Mouse (Mus musculus): Measurements from ENCODE around the gene Klra1. TPM values are rescaled to one million over a fixed set of nuclear protein-coding genes. Genes with fewer than 3 reads are reported as not detected.

Klra1 gene
- not detected for total RNA-seq (2023)

DNA sequence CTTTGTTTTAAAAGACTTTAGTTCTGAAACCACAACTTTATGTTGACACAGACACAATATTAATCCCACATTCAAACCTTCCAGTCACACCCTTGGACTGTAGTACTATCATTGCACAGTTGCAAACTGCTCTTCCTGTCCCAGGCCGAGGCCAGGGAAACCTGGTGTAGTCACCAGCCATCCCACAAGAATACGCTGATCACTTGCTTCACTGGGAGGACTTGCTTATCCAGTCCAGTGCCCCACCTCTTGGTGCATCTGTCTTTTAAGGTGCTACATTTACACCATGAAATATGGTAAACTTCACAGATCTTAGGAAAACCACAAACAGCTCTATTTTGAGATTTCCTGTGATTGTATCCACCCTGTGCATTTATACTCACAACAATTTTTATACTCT is at the start of gene Klra1:
Gene Klra1 (minus strand): TSS at position 125 of the 400 bp plus-strand sequence.

DNA sequence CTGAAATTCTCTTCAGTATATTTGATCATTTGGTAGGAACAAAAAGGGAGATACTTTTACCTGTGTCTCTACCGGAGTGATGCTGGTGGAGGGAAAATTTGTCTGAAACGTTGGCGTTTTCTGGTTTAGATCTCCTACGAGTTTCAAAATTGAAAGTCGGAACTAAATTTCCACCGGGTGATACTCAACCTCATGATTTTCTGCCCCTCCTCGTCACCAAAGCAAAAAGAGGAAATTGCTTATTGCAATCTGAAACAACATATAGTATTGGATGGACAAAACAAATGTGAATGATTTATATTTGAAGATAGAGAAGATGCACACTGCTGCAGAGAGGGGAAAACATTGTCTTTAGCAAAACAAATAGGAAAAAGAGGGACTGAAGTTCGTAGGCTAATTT is 49.3 kb downstream of the Klra1 start, which contains the start of gene Klra3:
Gene Klra3 (minus strand): TSS at position 164 of the 400 bp plus-strand sequence.

Other genes with a start within 250 kb of the Klra1 start
- 1 to 10 TPM in 1 of 2 experiments, under 1 TPM in 1; 0.97 to 2.6 TPM for gene Klra9, start 193.8 kb downstream of the Klra1 start, total RNA-seq (2023)
- not detected for gene Klra7, start 153.6 kb downstream of the Klra1 start, total RNA-seq (2023)
- gene Klra10, start 104.9 kb downstream of the Klra1 start, total RNA-seq (2023) = 1 to 10 TPM; 4.4 to 5.2 TPM
- gene Klra3, start 49.3 kb downstream of the Klra1 start, total RNA-seq (2023) = 1 to 10 TPM; 2.2 to 2.7 TPM

All from monocyte, adult 59 days (primary cell).